Mouse (Mus musculus) heart, embryonic 12.5 days (tissue): ENCODE results near the gene Vps37b. TPM values are rescaled to one million over a fixed set of nuclear protein-coding genes. Genes with fewer than 3 reads are reported as not detected.

Source experiments
- ATAC-seq: fragments of 200-750 bp; cut with Nextera tagmentation; 2 replicates; pipeline ENCODE4 v1.8.0; 2017; ENCODE audit warnings: moderate TSS enrichment, moderate library complexity; ENCODE audit not compliant: insufficient number of reproducible peaks, low FRiP score
- H3K27ac ChIP-seq: fragments of 300-500 bp; sonication (generic); 2 replicates; pipeline ENCODE4 v1.5.1; 2016; ENCODE audit warnings: mild to moderate bottlenecking, moderate library complexity; ENCODE audit not compliant: poor library complexity, severe bottlenecking
- H3K27me3 ChIP-seq: fragments of 300-500 bp; sonication (generic); replicated peaks from 2 replicates; pipeline ENCODE4 v1.6.1; 2016; ENCODE audit warnings: mild to moderate bottlenecking, moderate library complexity
- H3K36me3 ChIP-seq: fragments of 300-500 bp; sonication (generic); 2 replicates; pipeline ENCODE4 v1.6.1; 2016; ENCODE audit warnings: mild to moderate bottlenecking, moderate library complexity
- H3K4me1 ChIP-seq: fragments of 300-500 bp; sonication (generic); replicated peaks from 2 replicates; pipeline ENCODE4 v1.6.1; 2016; ENCODE audit warnings: mild to moderate bottlenecking
- H3K4me2 ChIP-seq: fragments of 300-500 bp; sonication (generic); 2 replicates; pipeline ENCODE4 v1.6.1; 2016; ENCODE audit warnings: mild to moderate bottlenecking, moderate library complexity
- H3K4me3 ChIP-seq: fragments of 300-500 bp; sonication (generic); 2 replicates; pipeline ENCODE4 v1.5.1; 2016; ENCODE audit warnings: mild to moderate bottlenecking
- H3K9ac ChIP-seq: fragments of 300-500 bp; sonication (generic); 2 replicates; pipeline ENCODE4 v1.6.1; 2016; ENCODE audit warnings: mild to moderate bottlenecking, moderate library complexity
- H3K9me3 ChIP-seq: fragments of 300-500 bp; sonication (generic); replicated peaks from 2 replicates; pipeline ENCODE4 v1.6.1; 2016; ENCODE audit warnings: mild to moderate bottlenecking, moderate library complexity
- WGBS: fragments of 180-500 bp; shearing (Covaris S2); methylation state at CpG from one replicate; pipeline ENCODE4 v1.1.7; 2016; 5-methylcytosine and 5-hydroxymethylcytosine counted together
- polyA plus RNA-seq: library from polyadenylated mRNA; unstranded; fragments of >200 nt; fragmentation: Nextera tagmentation; extraction: Ambion mirVana; gene quantifications from 2 replicates; pipeline ENCODE4 v1.2.1, GENCODE M21; 2016

Vps37b gene
- polyA plus RNA-seq, 1 experiment from 2014 or later = 61.9 TPM

GRCm38 (mm10) chr5:124030386-124031067, 1.5 kb downstream of the Vps37b start:
- Histone ChIP-seq H3K36me3 (peaks cover 3% of the 10 kb centered on the region), H3K27ac (peak overlapping the region; percentile 99), H3K9ac (peak overlapping the region; percentile 99), H3K27me3 (no peaks in the 10 kb centered on the region), H3K9me3 (0 out of 2 replicates have a peak, but pooled peaks cover 2% of the 10 kb centered on the region), H3K4me2 (peak overlapping the region; percentile 84), H3K4me3 (peak overlapping the region; percentile 91), H3K4me1 (peaks cover 52% of the 10 kb centered on the region)
- 23% methylated on average over 12 of the region's 12 CpGs for WGBS
- ATAC-seq = no peak

DNA sequence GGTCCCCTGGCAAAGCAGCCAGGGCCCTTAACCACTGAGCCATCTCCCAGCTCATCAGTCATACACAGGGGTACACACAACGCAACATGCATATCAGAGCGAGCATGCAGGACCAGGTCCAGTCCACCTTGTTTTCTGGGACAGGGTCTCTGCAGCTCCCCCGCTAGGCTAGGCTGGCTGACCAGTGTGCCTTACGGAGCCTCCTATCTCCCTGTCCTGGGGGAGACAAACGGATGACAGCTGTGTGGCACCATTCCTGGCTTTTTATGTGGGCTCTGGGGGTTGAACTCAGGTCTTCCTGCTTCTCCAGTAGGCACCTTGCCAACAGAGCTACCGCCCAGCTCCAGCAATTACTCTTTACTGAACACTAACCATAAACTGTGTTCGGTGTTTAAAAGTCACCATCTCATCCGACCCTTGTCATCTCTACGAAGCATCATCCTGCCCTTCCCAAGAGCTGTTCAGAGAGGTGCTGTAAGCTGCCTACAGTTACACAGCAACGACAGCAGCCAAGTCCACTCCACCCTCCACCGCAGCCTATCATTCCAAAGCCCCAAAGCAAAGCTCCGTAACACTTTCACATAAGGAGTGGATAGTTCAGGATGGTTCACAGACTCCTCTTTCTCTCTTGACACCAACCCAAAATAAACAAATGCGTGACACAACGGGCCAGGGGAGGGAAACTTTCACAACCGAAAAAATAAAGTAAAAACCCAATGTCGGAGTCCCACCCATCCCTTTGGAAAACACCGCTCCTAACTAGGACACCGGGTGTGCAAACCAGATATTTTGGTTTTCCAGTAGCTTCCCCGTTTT, 2.6 kb downstream of the Vps37b start:
- WGBS = 65% methylated on average over 19 of the region's 19 CpGs
- ATAC-seq = no peak
- no peaks in the 10 kb centered on the region for H3K27me3 ChIP-seq
- H3K36me3 ChIP-seq = peaks cover 3% of the 10 kb centered on the region
- 0 out of 2 replicates have a peak, but pooled peaks cover 2% of the 10 kb centered on the region for H3K9me3 ChIP-seq
- H3K4me2 ChIP-seq = peak overlapping the region; percentile 84
- peaks cover 60% of the 10 kb centered on the region for H3K4me1 ChIP-seq
- H3K27ac ChIP-seq = peak overlapping the region; percentile 76
- H3K9ac ChIP-seq = peak overlapping the region; percentile 99
- H3K4me3 ChIP-seq = peak overlapping the region; percentile 91

DNA sequence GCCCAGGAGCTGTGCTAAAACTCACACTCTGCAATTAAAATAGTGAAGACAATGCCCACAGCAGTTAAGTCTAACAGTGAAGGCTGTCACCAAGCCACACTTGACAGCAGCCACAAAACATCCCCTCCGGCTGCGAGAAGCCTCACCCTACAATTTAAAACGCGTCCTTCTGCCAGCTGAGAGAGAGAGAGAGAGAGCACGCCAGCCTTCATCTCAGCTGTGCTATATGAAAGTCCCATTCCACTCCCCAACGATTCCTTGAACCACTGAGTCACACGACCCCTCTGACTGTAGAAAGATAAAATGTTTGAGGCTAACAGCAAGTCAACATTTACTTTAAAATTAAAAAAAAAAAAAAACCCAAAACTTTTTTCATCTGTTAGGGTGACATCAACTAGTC, 3.4 kb downstream of the Vps37b start:
- peak overlapping the region; percentile 95 for H3K27ac ChIP-seq
- no peak for ATAC-seq
- WGBS = 42% methylated on average over 7 of the region's 7 CpGs
- H3K9me3 ChIP-seq = 0 out of 2 replicates have a peak, but pooled peaks cover 2% of the 10 kb centered on the region
- H3K4me2 ChIP-seq = peak overlapping the region; percentile 84
- peak overlapping the region; percentile 71 for H3K9ac ChIP-seq
- H3K36me3 ChIP-seq = peaks cover 3% of the 10 kb centered on the region
- H3K27me3 ChIP-seq = no peaks in the 10 kb centered on the region
- H3K4me1 ChIP-seq = peaks cover 67% of the 10 kb centered on the region
- peak overlapping the region; percentile 29 for H3K4me3 ChIP-seq

- peak overlapping the region; percentile 95 for H3K27ac ChIP-seq
- peak overlapping the region; percentile 64 for H3K4me2 ChIP-seq
- peaks cover 75% of the 10 kb centered on the region for H3K4me1 ChIP-seq
- H3K9ac ChIP-seq = peak overlapping the region; percentile 71
- H3K36me3 ChIP-seq = peaks cover 3% of the 10 kb centered on the region
- 25% methylated on average over 19 of the region's 19 CpGs for WGBS
- no peak for ATAC-seq
- H3K4me3 ChIP-seq = peak overlapping the region; percentile 29
- H3K27me3 ChIP-seq = no peaks in the 10 kb centered on the region
- 0 out of 2 replicates have a peak, but pooled peaks cover 2% of the 10 kb centered on the region for H3K9me3 ChIP-seq
These were observed 4.2 kb downstream of the Vps37b start for GRCm38 (mm10) chr5:124027702-124028470.

DNA sequence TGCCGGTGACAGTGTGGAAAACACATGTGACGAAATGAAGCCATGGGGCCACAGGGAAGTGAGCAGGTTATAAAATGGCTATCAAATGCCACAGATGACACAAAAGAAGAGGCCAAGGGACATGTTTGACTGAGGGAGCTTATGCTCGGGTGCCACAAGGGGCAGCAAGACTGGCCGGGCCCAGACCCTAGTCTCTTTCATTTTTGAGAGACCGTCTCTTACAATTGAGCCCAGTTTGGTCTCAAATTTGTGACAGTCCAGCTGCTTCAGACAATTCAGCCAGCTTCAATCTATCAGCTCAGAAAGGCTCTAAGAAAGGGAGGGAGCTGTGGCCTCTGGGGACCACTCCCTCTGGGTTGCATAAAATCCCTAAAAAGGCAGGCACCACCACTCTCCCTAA, 5.5 kb downstream of the Vps37b start:
- no peak overlapping the region for H3K4me3 ChIP-seq
- H3K36me3 ChIP-seq = peaks cover 6% of the 10 kb centered on the region
- H3K4me2 ChIP-seq = peak overlapping the region; percentile 19
- H3K4me1 ChIP-seq = peaks cover 86% of the 10 kb centered on the region
- no peak for ATAC-seq
- H3K9ac ChIP-seq = peak overlapping the region; percentile 28; the same call in 1 of the 2 replicates
- H3K9me3 ChIP-seq = 0 out of 2 replicates have a peak, but pooled peaks cover 2% of the 10 kb centered on the region
- 87% methylated on average over 5 of the region's 5 CpGs for WGBS
- H3K27me3 ChIP-seq = no peaks in the 10 kb centered on the region
- peak overlapping the region; percentile 95 for H3K27ac ChIP-seq

DNA sequence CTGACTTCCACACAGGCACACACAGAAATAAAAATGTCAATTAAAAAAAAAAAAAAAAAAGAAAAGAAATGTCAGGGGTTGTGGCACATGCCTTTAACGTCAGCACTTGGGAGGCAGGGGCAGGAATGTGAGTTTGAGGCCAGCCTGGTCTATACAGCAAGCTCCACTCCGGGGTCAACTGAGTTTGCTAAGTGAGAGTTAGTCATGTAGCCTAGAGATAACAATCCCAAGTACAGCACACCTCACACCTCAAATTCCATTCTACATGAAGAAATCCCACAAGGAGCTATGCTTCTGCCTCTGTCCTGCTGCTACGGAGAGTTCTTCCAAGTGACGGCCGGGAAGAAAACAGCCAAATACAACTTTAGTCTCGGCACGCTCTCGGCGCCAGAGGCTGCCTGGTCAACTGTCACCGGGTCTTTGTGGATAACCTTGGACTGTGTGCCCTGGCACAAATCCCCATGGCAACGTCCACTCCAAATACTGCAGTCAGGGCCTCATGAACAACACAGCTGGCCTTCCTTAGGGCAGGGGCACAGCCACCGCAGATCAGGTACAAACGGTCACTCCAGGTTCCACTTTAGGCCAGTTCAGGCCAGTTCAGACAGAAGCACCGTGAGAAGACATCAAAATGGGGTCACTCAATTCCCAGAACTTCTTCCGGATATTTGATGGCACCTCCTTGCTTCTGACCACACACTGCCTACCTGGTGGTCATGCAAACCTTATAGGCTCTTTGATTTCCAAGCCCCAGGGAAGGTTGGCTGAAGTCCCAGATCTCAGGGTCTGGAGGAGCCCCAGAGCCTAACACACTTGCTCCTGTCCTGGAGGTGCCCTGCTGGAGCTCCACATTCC, 6.3 kb downstream of the Vps37b start:
- Histone ChIP-seq H3K27ac (peak overlapping the region; percentile 95), H3K36me3 (peaks cover 13% of the 10 kb centered on the region), H3K9me3 (0 out of 2 replicates have a peak, but pooled peaks cover 2% of the 10 kb centered on the region), H3K9ac (peak overlapping the region; percentile 28; the same call in 1 of the 2 replicates), H3K4me2 (peak overlapping the region; percentile 19), H3K27me3 (no peaks in the 10 kb centered on the region), H3K4me3 (no peak overlapping the region), H3K4me1 (peaks cover 92% of the 10 kb centered on the region)
- 54% methylated on average over 15 of the region's 15 CpGs for WGBS
- ATAC-seq = no peak

- peak overlapping the region; percentile 23; the same call in 1 of the 2 replicates for H3K9ac ChIP-seq
- peak overlapping the region; percentile 56; the same call in 1 of the 2 replicates for H3K27ac ChIP-seq
- no peak for ATAC-seq
- 87% methylated on average over 9 of the region's 9 CpGs for WGBS
- 0 out of 2 replicates have a peak, but pooled peaks cover 2% of the 10 kb centered on the region for H3K9me3 ChIP-seq
- peaks cover 94% of the 10 kb centered on the region for H3K4me1 ChIP-seq
- H3K27me3 ChIP-seq = no peaks in the 10 kb centered on the region
- no peak overlapping the region for H3K4me3 ChIP-seq
- no peak overlapping the region for H3K4me2 ChIP-seq
- peaks cover 17% of the 10 kb centered on the region for H3K36me3 ChIP-seq
These were observed 6.9 kb downstream of the Vps37b start for GRCm38 (mm10) chr5:124025146-124025545.

DNA sequence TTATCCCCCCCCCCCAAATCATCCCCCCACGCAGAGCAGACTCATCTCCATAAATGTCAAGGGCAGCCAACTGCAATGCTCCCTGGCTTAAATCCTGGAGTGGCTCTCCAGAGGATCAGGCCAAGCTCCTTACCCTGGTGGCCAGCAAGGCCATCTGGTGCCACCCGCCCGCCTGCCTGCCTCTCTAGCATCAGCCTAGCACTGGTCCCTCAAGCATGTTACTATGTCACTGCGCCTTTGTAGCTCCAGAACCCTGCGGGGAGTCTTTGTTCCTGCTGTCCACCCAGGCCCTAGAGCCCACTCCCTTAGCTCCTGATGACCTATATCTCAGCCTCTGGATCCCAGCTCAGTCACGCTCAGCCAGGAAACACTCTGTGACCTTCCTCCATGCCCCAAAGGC, 7.4 kb downstream of the Vps37b start:
- peaks cover 94% of the 10 kb centered on the region for H3K4me1 ChIP-seq
- ATAC-seq = no peak
- H3K9ac ChIP-seq = peak overlapping the region; percentile 23; the same call in 1 of the 2 replicates
- no peak overlapping the region for H3K4me2 ChIP-seq
- no peaks in the 10 kb centered on the region for H3K27me3 ChIP-seq
- 72% methylated on average over 6 of the region's 6 CpGs for WGBS
- H3K9me3 ChIP-seq = 0 out of 2 replicates have a peak, but pooled peaks cover 2% of the 10 kb centered on the region
- no peak overlapping the region for H3K4me3 ChIP-seq
- H3K27ac ChIP-seq = peak overlapping the region; percentile 56; the same call in 1 of the 2 replicates
- peaks cover 17% of the 10 kb centered on the region for H3K36me3 ChIP-seq

DNA sequence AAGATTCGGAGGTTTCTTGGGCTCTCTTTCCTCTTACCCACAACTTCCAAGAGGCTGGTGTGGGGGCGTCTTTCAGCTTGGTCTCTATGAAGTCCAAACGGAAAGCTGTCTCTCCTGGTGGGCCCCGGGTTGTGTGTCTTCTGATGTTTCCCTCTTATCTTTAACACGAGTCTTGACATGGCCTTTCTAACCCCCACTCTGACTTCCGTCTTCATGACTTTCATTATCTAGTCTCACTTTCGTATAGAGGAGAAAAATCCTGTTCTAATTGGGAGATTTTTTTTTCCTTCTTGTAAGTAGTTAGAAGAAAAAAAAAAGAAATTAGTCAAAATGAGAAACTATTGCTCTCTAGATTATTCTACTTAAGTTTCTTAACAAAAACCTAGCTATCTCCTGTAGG, 9.7 kb downstream of the Vps37b start:
- no peak for ATAC-seq
- Histone ChIP-seq H3K27ac (no peak overlapping the region), H3K4me1 (peaks cover 94% of the 10 kb centered on the region), H3K4me2 (no peak overlapping the region), H3K4me3 (no peak overlapping the region), H3K9me3 (no peaks in the 10 kb centered on the region), H3K36me3 (peaks cover 14% of the 10 kb centered on the region), H3K9ac (no peak overlapping the region), H3K27me3 (no peaks in the 10 kb centered on the region)
- WGBS = 19% methylated on average over 7 of the region's 7 CpGs

- ATAC-seq = no peak
- H3K4me3 ChIP-seq = no peak overlapping the region
- no peaks in the 10 kb centered on the region for H3K9me3 ChIP-seq
- H3K4me1 ChIP-seq = peaks cover 94% of the 10 kb centered on the region
- peaks cover 14% of the 10 kb centered on the region for H3K36me3 ChIP-seq
- H3K27me3 ChIP-seq = no peaks in the 10 kb centered on the region
- H3K27ac ChIP-seq = no peak overlapping the region
- no peak overlapping the region for H3K9ac ChIP-seq
- no peak overlapping the region for H3K4me2 ChIP-seq
- 85% methylated on average over 11 of the region's 11 CpGs for WGBS
These were observed 10.4 kb downstream of the Vps37b start for GRCm38 (mm10) chr5:124021701-124022100.
